Mouse (Mus musculus): ENCODE data around the gene Ppp1r12c. TPM values are rescaled to one million over a fixed set of nuclear protein-coding genes. Genes with fewer than 3 reads are reported as not detected.

Ppp1r12c gene
- polyA plus RNA-seq, 2 experiments from 2014 or later = 21.6 to 26.6 TPM

Other genes with a start within 250 kb of the Ppp1r12c start
- not detected for gene Ncr1, start 164.0 kb downstream of the Ppp1r12c start, polyA plus RNA-seq (2017; shearing (Covaris generic))
- not detected for gene Gp6, start 103.9 kb downstream of the Ppp1r12c start, polyA plus RNA-seq (2017; shearing (Covaris generic))
- 10 to 100 TPM; 13.6 to 16.8 TPM for gene Rdh13, start 56.0 kb downstream of the Ppp1r12c start, polyA plus RNA-seq (2017; shearing (Covaris generic))
- 10 to 100 TPM in 1 of 2 experiments, 1 to 10 TPM in 1; 4.8 to 14.3 TPM for gene Eps8l1, start 41.0 kb downstream of the Ppp1r12c start, polyA plus RNA-seq (2017; shearing (Covaris generic))
- gene Tnnt1, start 14.7 kb upstream of the Ppp1r12c start, polyA plus RNA-seq (2017; shearing (Covaris generic)) = 10 to 100 TPM in 1 of 2 experiments, 1 to 10 TPM in 1; 4.9 to 10.4 TPM
- gene Tnni3, start 22.5 kb upstream of the Ppp1r12c start, polyA plus RNA-seq (2017; shearing (Covaris generic)) = 1 to 10 TPM; 1.7 to 3.6 TPM
- gene Dnaaf3, start 30.8 kb upstream of the Ppp1r12c start, polyA plus RNA-seq (2017; shearing (Covaris generic)) = 1 to 10 TPM in 1 of 2 experiments, under 1 TPM in 1; 0.93 to 1.6 TPM
- gene Syt5, start 45.9 kb upstream of the Ppp1r12c start, polyA plus RNA-seq (2017; shearing (Covaris generic)) = not detected
- not detected for gene Ptprh, start 102.4 kb upstream of the Ppp1r12c start, polyA plus RNA-seq (2017; shearing (Covaris generic))
- 1 to 10 TPM; 3.0 to 4.1 TPM for gene Tmem86b, start 129.7 kb upstream of the Ppp1r12c start, polyA plus RNA-seq (2017; shearing (Covaris generic))
- 10 to 100 TPM; 10.6 to 11.1 TPM for gene Ppp6r1, start 157.3 kb upstream of the Ppp1r12c start, polyA plus RNA-seq (2017; shearing (Covaris generic))
- 10 to 100 TPM; 38.9 to 60.9 TPM for gene Hspbp1, start 183.4 kb upstream of the Ppp1r12c start, polyA plus RNA-seq (2017; shearing (Covaris generic))
- gene Brsk1, start 188.9 kb upstream of the Ppp1r12c start, polyA plus RNA-seq (2017; shearing (Covaris generic)) = not detected
- not detected for gene Tmem150b, start 223.6 kb upstream of the Ppp1r12c start, polyA plus RNA-seq (2017; shearing (Covaris generic))
- gene Kmt5c, start 238.4 kb upstream of the Ppp1r12c start, polyA plus RNA-seq (2017; shearing (Covaris generic)) = 10 to 100 TPM; 19.7 to 28.9 TPM